Mouse (Mus musculus) kidney, postnatal 14 days (tissue): ENCODE data around the gene Tubgcp3.
"Not testable (repeated sequence)": the region's sequence is repeated elsewhere in the genome, so short reads cannot be mapped to it uniquely, and the experiment has no call there.

Experiments used
- DNase-seq: peaks from one replicate; pipeline ENCODE4 v3.0.0; 2022; ENCODE audit warnings: mixed read lengths

Tubgcp3 gene

GRCm38 (mm10) chr8:12672056-12672881, at the start of gene Tubgcp3:
TSS of gene Tubgcp3 (minus strand) at chr8:12672248.
- DNase-seq: peak; percentile 94

- peak; percentile 53 for DNase-seq
Measured at GRCm38 (mm10) chr8:12719091-12719490, 47.0 kb upstream of the Tubgcp3 start.

- DNase-seq: peak; percentile 65
Measured at GRCm38 (mm10) chr8:12715861-12716585, 44.0 kb upstream of the Tubgcp3 start.

- no peak for DNase-seq
Measured at GRCm38 (mm10) chr8:12711623-12712022, 39.6 kb upstream of the Tubgcp3 start.

- no peak for DNase-seq
Measured at GRCm38 (mm10) chr8:12703597-12703996, 31.5 kb upstream of the Tubgcp3 start.

GRCm38 (mm10) chr8:12702290-12702689, 30.2 kb upstream of the Tubgcp3 start:
- no peak for DNase-seq

- DNase-seq: no peak
Measured at GRCm38 (mm10) chr8:12698660-12699277, 26.7 kb upstream of the Tubgcp3 start.

- DNase-seq: no peak
Measured at GRCm38 (mm10) chr8:12688851-12689250, 16.8 kb upstream of the Tubgcp3 start.

GRCm38 (mm10) chr8:12677529-12677928, 5.5 kb upstream of the Tubgcp3 start:
- DNase-seq: peak; percentile 84

- DNase-seq: no peak
Measured at GRCm38 (mm10) chr8:12671473-12672055, 484 bp downstream of the Tubgcp3 start.

- no peak for DNase-seq
Measured at GRCm38 (mm10) chr8:12670965-12671364, 1.1 kb downstream of the Tubgcp3 start.

- DNase-seq: no peak
Measured at GRCm38 (mm10) chr8:12668832-12669231, 3.2 kb downstream of the Tubgcp3 start.

GRCm38 (mm10) chr8:12666530-12666929, 5.5 kb downstream of the Tubgcp3 start:
- DNase-seq: not testable (repeated sequence)

- no peak for DNase-seq
Measured at GRCm38 (mm10) chr8:12663105-12663456, 9.0 kb downstream of the Tubgcp3 start.

GRCm38 (mm10) chr8:12662375-12663104, 9.5 kb downstream of the Tubgcp3 start:
- DNase-seq: no peak

- DNase-seq: no peak
Measured at GRCm38 (mm10) chr8:12657411-12657810, 14.6 kb downstream of the Tubgcp3 start.

GRCm38 (mm10) chr8:12651246-12651645, 20.8 kb downstream of the Tubgcp3 start:
- no peak for DNase-seq

GRCm38 (mm10) chr8:12650495-12650894, 21.6 kb downstream of the Tubgcp3 start:
- no peak for DNase-seq

- DNase-seq: no peak
Measured at GRCm38 (mm10) chr8:12648951-12649350, 23.1 kb downstream of the Tubgcp3 start.

GRCm38 (mm10) chr8:12646536-12646935, 25.5 kb downstream of the Tubgcp3 start:
- DNase-seq: no peak

- no peak for DNase-seq
Measured at GRCm38 (mm10) chr8:12644894-12645293, 27.2 kb downstream of the Tubgcp3 start.

GRCm38 (mm10) chr8:12644341-12644740, 27.7 kb downstream of the Tubgcp3 start:
- DNase-seq: no peak

- DNase-seq: no peak
Measured at GRCm38 (mm10) chr8:12641527-12641926, 30.5 kb downstream of the Tubgcp3 start.
